Mouse (Mus musculus) kidney, postnatal 14 days (tissue): ENCODE measurements around the gene Vapb.

Experiments
- DNase-seq: peaks from one replicate; pipeline ENCODE4 v3.0.0; 2022; ENCODE audit warnings: mixed read lengths

Gene Vapb

DNA sequence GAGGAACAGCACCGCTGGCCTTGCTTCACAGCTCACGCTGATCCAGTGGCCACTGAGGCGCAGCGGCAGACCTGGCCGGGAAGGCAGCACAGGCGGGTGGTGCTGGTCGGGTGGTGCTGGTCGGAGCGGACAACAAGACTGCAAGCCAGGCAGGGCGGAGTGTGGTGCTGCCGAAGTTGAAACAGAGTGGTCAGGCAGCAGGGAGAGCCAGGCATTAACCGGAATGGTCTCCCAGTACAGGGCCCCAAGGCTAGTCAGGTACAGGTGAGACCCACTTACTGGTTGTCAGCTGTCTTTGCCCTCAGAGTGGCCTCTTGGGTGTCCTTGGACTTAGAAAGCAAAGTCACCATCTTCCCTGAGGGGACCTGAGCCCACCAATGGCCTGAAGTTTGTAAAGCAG, 56.7 kb downstream of the Vapb start:
- DNase-seq, result no peak

DNA sequence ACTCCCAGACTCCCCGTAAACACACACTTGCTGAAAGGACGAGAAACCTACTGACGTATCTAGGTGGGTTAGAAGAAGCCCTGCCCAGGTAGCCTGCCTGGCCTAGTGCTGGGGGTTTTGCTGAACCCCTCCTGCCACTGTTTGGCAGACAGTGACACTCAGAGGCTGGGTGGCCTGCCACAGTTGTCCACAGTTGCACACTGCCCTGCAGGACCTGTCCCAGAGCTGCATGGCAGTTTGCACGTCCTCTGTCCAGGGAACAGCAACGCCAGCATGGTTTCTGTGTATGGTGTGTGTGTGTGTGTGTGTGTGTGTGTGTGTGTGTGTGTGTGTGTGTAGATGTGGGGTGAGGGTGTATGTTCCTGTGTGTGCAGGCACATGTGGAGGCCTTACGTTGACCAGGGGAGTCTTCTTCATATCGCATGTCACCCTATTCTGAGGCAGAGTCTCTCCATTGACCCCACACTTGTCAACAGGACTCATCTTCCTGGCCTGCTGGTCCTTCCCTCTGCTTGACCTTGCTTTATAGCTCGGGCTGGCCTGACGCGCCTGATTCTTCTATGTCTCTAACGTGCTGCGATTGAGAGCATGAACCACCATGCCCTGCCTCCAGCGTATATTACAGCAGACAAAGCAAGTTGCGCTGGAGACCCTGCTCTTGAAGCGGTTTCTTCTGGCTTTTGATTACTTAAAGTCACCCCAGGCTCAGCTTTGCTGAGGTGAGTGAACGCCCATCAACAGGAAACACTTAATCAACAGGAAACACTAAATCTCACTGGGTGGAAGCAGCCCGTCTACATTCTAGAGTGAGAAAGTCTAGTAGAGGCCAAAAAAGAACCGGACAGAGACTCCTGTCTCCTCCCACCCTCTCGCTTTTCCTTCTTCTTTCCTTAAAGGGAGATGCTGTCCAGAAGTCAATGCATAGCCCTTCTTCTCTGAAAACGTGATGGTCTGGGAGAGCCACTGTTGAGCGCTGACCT, 57.5 kb downstream of the Vapb start:
- DNase-seq, result peak; percentile 57

DNA sequence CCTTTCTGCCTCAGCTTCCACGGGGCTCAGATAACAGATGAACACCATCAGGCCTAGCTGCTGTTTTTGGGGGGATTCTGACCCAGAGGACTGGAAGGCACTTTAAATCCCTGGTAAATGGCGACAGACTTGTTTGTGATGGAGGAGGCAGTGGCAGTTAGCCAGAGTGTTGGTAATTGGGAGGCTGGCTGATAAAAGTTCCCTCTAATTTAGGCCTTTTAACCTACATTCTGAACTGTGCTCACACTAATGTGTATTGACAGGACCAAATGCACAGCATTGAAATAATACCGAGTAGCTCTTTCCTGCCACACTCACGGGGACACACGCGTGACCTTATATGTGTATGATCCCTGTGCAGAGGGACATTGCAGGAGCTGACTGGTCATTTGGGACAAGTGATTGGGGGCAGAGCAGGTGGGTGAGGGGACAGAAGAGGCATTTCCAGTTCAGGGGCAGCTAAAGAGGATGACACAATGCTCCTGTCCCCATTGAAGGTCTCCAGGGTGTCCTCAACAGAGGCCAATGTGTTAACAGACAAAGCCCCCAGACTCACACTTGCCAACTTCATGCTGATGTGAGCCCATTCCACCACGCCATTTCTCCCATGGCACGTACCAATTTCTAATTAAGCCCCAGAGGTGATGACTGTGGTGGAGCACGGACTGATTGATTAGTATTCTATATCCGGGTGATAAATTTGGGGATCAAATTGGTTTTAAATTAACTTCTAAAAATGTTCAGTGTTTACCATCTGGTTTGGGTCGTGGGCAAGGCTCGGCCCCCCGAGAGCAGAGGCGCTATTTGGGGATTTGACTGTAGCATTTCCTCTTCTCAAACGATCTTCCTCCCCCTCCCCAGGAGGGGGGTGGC, 58.7 kb downstream of the Vapb start:
- no peak for DNase-seq

DNA sequence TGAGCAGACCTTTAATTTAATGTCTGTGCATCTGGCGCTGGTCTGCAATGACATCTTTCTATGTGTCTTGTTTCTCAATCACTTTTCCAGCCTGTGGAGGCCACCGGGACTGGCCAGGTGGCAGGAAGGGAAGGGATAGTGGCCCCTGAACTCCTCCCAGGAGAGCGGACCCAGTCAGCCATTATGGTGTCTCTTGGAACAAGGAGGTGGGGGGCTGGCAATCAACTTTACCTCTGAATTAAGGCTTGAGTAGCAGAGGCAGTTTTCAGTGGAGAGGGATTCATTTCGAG, 59.3 kb downstream of the Vapb start:
- no peak for DNase-seq

DNA sequence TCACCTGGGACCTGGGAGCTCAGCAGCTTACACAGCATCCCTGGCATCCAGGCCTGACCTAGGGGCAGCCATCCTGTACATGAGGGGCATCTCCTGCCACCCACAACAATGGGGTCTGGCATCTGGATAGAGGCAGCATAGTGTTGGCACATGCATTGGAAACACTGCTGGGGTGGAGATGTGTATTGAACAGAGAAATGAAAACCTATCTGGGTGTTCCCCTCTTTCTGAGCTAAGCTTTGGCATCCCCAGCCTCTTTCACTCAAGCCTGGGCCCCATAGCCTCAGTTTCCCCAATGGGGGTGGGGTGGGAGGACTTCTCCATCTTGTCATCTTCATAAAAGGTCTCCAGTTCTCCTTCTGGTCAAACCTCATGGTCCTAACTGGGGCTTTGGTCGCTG, 62.2 kb downstream of the Vapb start:
- DNase-seq, result no peak

DNA sequence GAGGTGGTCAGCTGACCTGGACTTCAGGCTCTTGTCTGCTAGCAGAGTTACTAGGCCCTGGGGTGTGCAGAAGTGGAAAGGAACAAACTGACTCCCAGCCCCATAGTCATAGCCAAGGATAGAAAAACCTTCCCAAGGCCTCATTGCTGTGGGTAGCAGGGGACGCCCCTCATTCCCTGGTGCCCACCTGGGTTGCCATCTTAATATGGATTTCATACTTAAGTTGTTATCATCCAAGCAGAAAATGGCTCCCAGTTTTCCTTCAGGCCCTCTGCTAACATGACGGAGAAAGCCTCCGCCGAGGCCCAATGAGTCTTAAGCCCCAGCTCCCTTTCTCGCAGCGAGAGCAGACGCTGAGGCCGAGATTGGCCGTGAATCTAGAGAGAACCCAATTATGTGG, 63.3 kb downstream of the Vapb start:
- DNase-seq, result no peak

DNA sequence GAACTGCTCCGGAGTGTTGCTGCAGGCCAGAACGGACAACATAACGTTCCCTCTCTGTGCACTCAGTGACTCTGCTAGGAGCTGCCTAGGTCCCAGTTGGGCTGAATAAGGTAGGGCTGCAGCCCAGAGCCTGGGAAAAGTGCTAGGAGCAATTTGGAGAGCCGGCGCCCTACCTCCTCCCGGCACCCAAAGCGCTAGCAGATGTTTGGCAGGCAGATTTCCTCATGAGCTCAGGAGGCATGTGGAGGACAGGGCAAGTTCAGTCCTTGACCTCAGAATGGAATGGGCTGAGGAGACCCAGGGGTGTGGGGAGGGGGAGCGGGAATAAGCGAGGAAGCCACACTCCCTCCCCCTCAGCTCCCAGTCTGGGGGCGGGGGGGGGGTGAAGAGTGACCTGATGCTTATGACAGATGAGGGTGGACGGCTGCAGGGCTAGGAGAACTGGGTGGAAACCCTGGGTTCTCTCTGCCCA, 64.1 kb downstream of the Vapb start:
- peak; percentile 37 for DNase-seq

DNA sequence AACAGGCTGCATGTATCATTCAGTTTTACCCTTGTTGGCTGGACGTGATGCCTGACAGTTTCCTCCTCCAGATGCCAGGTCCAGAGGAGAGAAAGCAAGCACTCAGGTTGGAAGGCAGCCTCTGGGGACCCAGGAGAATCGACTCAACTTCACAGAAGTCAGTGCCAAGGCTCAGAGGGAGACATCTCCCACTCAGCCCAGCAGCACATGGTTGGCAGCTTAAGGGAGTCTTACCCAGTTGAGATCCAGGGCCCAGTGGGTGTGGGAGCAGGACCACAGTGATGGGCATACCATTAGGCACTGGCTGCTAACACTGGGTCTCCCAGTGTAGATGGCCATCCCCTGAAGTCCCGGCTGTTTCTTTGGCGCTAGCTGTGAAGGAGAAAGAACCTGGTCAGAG, 64.9 kb downstream of the Vapb start:
- no peak for DNase-seq

DNA sequence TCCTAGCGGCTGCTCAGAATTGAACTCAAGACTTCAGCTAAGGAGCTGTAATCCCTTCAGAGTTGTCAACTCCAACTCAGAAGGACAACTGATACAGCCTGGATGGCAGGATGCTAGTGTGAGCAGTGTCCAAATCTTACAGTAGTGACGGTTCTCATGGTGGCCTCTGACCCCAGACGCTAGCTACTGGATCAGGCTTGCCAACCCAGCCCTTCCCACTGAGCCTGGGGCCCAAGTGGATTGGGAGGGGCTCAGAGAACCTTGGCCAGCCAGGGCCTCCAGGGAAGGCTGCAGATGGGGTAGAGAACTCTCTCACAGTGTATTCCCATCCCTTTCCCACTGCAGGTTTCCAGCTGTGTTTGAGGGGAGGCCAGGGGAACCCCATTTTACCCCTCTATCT, 65.6 kb downstream of the Vapb start:
- no peak for DNase-seq

DNA sequence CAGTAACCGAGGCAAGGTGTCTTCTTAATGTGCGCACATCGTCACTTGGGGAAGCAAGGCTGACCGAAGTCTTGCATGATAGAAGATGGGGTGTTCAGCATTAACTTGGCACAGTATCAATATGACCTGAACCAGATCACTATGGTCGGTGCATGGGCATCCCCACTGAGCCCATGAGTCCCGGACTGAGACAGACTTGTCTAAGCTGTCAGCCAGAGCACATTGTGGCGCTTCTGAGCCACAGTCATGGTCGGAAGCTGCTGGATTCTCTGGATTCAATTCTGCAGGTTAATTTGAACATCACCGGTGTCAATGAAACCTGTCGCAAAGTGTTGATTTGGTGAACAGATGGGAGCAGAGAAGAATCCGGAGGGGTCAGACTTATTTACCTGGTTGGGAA, 66.5 kb downstream of the Vapb start:
- no peak for DNase-seq

DNA sequence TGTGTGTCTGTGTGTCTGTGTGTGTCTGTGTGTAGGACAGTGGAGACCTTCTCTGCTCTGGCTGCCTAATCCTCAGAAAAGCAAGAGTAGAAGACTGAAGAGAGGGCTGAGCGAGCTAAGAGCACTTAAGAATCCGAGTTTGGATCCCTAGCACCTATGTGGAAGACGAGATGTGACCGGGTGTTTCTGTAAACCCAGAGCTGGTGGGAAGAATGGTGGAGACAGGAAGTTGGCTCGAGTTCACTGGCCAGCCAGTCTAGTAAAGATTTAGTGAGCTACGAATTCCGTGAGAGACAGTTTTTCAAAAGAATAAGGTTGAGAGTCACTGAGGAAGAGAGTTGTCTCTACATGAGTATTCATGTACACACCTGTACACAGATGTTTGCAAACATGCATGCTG, 69.3 kb downstream of the Vapb start:
- no peak for DNase-seq

DNA sequence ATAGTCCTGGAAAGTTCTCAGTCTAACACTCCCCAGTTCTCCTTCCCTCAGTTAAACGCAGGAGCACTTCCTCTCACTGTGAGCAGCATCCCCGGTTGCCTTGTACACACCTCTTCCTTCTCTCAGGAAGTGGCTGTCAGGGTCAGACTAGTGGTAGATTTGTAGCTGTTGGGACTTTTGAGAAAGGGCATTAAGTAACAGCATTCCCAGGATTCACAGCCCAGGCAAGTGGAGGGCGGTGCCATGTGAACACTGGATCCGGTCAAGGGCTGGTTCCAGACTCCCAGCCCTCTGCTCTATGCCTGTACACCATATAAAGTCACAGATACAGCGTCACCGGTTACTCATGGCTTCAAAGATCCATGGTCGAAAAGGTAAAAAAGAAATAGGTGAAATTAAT, 71.6 kb downstream of the Vapb start:
- DNase-seq, result peak; percentile 51

DNA sequence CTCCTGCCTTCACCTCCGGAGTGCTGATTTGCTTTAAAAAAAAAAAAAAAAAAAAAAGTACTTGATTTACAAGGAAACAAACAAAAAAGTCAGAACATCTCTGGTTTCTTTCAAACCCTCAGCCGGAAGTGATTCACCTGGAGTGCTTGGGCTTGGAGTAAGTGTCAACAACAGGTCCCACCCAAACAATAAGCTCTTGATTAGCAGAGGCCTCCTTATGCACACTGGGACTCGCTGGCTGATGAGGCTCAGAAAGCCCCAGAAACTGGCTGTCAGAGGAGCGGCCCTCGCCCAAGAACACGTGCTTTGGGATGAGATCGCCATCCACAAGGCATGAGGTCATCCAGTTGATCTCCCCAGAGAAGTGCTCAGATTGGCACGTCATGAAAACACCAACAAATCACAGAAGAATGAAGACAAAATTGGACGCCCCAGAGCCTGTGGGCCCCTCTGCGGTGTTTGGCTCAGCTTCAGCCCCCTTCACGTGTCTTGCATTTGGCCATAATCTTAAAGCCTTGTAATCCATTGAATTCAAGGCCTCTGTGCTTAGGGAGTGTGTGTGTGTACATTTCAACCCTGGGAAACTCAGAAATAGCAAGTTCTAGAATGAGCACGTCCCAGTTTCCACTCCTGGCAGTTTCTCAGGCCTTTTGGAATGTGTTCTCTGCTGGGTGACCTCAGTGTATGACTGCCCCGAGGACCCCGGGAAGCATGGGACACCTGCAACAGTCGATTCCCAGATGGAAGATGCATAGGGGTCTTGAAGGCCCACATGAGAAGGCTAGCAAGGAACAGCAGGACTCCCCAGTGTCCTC, 72.9 kb downstream of the Vapb start:
- DNase-seq, result no peak

DNA sequence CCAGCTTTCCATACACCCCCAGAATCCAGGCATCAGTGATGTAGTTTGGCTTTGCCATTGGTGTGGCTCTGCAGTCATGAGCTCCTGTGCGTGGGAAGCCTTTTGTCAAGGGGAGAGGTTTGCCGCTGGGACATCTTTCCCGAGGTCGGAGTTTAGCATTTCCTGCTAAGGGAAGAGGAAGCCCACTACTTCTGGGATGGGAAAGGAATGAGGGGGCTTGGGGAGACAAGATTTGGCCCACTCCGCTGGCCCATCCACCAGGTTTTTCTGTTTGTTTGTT, 73.5 kb downstream of the Vapb start:
- DNase-seq, result no peak

DNA sequence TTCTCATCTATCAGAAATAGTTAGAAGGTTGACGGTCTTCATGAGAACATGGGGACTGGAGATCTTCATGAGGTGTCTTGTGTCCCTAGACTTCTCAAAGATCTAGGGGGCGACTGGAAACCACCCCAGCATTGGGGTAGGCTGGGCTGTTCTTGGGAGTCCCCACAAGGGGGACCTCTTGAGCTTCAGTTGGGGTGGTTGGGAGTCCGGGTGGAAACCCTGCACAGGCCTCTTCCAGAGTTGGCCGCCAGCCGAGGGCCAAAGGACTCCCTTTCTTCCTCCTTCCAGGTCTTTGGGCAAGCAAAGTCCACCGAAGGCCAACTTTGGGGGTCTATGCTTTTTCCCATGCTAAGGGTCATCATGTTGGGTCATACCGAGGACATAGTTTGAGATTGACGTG, 74.5 kb downstream of the Vapb start:
- DNase-seq, result peak; percentile 36

DNA sequence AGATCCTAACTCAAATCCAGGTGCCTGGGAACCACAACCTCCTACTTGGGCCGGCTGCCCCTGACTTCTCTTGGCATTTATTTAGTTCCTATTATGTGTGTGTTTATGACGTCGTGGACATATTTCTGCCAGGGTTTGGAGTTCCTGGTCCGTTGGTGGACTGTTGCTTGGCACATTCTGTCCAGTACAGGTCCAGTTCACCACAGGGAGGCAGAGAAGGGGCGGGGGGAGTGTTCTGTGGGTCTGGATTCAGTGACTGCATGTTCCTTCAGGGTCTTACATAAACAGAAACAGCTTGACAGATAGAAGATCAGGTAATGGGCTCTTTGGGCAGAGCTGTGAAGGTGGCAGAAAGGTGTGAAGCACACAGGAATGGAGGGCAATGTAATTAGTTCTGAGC, 75.8 kb downstream of the Vapb start:
- no peak for DNase-seq

DNA sequence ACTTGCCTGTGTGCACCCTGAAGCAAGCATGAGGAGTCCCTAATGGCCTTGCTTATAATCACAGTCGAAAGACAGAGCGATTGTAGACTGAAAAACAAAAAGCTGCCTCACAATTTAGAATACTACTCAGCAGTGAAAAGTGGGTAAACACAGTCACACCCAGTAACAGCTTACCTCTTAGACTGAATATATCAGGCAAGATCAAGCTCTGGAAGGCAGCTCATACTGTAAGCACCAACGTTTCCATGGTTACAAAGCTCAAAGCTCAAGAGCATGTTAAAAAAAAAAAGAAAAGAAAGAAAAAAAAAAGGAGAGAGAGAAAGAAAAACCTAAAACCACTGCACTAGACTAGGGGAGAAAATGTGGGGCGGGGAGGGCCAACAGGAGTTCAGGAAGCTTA, 89.0 kb downstream of the Vapb start:
- no peak for DNase-seq

DNA sequence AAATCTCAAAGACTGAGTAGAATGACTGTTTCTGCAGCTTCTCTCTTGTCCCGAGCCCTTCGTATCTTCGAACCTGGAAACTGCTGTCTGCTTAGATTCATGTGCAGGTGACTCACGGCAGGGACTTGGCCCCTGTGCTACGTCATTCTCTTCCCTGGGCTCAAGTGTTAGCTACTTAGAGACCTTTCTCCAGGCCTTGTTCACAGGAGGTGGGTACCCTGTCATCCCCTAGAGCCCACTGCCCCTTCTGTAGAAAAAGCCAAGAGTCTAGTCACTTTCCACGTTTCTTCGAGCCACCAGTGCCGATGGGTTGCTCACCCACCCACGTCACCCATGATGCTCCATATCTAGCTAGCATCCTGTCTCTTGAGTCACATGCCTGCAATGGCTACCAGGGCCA, 89.9 kb downstream of the Vapb start:
- no peak for DNase-seq

DNA sequence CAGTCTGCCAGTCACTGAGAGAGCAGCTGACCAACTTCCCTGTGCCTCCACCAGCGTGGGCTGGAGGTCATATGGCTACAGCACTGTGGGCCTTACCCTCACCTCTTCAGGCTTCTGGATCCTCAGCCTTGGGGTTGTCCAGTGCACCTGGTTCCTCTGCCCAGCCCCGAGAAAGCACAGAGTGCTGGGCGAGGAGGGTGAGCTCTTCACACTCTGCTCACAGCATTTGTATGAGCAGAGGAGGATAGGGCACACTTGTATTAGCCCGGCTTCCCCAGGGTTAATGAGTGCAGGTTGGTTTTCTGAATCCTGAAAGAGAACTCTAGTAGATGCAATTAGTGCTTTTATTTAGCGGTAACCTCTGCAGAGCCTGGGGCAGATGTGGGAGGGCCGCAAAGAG, 90.8 kb downstream of the Vapb start:
- no peak for DNase-seq

DNA sequence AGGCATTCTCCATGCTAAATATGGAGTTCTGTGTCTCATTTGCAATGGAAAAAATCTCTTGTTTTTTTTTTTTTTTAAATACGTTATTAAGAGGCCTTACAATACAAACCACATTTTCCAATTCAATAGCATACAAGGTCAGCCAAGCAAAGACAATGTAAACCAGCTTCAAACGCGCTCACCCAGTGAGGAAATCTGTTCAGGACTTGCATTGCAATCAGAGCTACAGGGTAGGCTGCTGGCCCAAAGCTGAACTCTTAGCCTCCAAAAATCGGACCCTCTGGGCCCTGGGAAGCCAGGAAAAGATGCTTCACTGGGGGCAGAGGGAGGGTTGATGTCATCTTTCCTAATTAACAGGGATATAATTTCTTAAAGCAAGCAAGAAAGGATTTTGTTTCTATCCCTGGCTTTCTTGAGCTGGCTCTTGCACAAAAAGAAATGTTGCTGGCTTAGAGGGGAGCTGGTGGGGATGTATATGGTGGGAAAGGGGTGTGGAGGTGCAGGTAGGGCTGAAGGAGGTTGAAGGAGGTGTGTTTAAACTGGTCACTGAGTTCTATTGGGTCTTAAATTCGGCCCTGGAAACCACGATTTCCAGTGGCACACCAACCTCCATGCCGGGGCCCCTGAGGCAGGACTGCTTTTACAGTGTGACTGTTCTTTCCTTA, 95.6 kb downstream of the Vapb start:
- DNase-seq, result no peak
